ENCODE assay signal across 8 mouse cellular contexts in the genomic region with DNA sequence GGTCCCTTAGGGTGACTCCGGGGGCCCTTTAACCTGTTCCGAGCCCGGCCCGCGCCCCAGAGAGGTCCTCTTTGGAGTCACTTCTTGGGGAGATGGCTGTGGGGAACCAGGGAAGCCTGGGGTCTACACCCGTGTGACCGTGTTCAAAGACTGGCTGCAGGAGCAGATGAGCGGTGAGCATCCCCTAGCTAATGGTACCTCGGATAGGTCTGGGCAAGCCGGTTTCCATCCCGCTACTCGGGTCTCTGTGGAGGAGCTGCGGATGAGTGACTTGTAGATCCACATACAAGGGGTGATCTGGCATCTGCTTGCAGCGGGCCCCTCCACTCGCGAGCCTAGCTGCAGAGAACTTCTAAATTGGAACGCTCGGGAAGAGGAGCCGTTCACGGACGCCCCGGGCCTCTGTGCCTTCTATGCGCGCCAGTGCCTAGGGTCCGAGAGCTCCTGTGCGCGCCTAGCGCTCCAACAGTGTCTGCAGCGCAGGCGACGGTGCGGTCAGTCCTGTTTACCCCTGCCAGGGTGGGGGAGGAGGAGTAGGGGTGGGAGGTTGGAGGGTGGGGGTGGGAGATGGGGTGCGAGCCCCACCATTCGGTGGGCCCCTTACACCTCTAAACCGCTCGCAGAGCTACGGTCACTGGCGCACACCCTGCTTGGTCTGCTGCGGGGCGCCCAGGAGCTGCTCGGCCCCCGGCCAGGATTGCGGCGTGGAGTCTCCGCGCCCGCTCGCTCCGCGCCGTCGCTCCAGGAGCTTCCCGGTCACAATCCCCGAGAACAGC. TPM values are rescaled to one million over a fixed set of nuclear protein-coding genes. Genes with fewer than 3 reads are reported as not detected.
DNase-seq lines count a peak whose midpoint lies in the region; ATAC-seq and TF ChIP-seq lines count a peak whose summit lies in the region.

No protein-coding gene starts in this region.

- WGBS in heart, embryonic 14.5 days, result 3% methylated on average over 50 of the region's 54 CpGs
- 2% methylated on average over 54 of the region's 54 CpGs for WGBS in forebrain, postnatal 0 days
- 8% methylated on average over 51 of the region's 54 CpGs for WGBS in macrophage (ENCODE audit: missing documents)

- H3K9me3 ChIP-seq in heart, embryonic 14.5 days (ENCODE audit: control insufficient read depth, low read length), result no peaks in the 10 kb centered on the region
- no peaks in the 10 kb centered on the region for H3K9me3 ChIP-seq in forebrain, postnatal 0 days (ENCODE audit: low read length)

- TF ChIP-seq CTCF in forebrain, postnatal 0 days (IDR thresholded peaks at IDR 0.05; ENCODE audit: low read depth), result no peak

- DNase-seq in heart, adult 8-10 months (ENCODE audit: low spot score), result no peak
- DNase-seq in forebrain, postnatal 0 days, result peak; percentile 39
- DNase-seq in layer of hippocampus, adult 18-20 months (ENCODE audit: low spot score in 2 of 2), result no peak
- DNase-seq in testis, postnatal 14 days (ENCODE audit: low spot score), result no peak

- peaks cover 82% of the 10 kb centered on the region for H3K27me3 ChIP-seq in heart, embryonic 14.5 days (ENCODE audit: control insufficient read depth, insufficient read depth, low read length)
- H3K27me3 ChIP-seq in forebrain, postnatal 0 days (ENCODE audit: insufficient read depth, low read length), result peaks cover 21% of the 10 kb centered on the region

- H3K4me3 ChIP-seq in heart, embryonic 14.5 days (ENCODE audit: control insufficient read depth in 1 of 2, insufficient read depth in 1 of 2, low read depth in 1 of 2, low read length in 2 of 2), result peak overlapping the region; percentile 56 to 59
- H3K4me3 ChIP-seq in forebrain, postnatal 0 days (ENCODE audit: low read depth, low read length), result peak overlapping the region; percentile 54
- H3K4me3 ChIP-seq in macrophage (ENCODE audit: inconsistent target), result peak overlapping the region; percentile 22; the same call in 1 of the 2 replicates

- H3K36me3 ChIP-seq in heart, embryonic 14.5 days (ENCODE audit: control insufficient read depth, insufficient read depth, low read length), result no peaks in the 10 kb centered on the region
- H3K36me3 ChIP-seq in forebrain, postnatal 0 days (ENCODE audit: insufficient read depth), result no peaks in the 10 kb centered on the region
- no peaks in the 10 kb centered on the region for H3K36me3 ChIP-seq in macrophage (ENCODE audit: inconsistent target)

- no peak for ATAC-seq in heart, embryonic 14.5 days (ENCODE audit: insufficient number of reproducible peaks, insufficient read depth, low FRiP score, low read depth)
- peak; percentile 26 for ATAC-seq in activated CD4-positive, CD25-positive, alpha-beta regulatory T cell, adult 4 months
- peak; percentile 37 for ATAC-seq in forebrain, postnatal 0 days
- ATAC-seq in megakaryocyte progenitor cell, adult 5-6 weeks (replicated peaks; ENCODE audit: poor library complexity), result no peak

- H3K4me1 ChIP-seq in heart, embryonic 14.5 days (ENCODE audit: control insufficient read depth in 2 of 2, insufficient read depth in 2 of 2, low read length in 2 of 2), result peaks cover 3 to 7% of the 10 kb centered on the region in 2 experiments; a peak in 2 of 4 replicates
- no peaks in the 10 kb centered on the region for H3K4me1 ChIP-seq in forebrain, postnatal 0 days (ENCODE audit: insufficient read depth)

- no peaks in the 10 kb centered on the region for H3K79me2 ChIP-seq in macrophage (ENCODE audit: inconsistent target)

- peak overlapping the region; percentile 98 for H3K4me2 ChIP-seq in heart, embryonic 14.5 days (ENCODE audit: low read length)
- peak overlapping the region; percentile 93 for H3K4me2 ChIP-seq in forebrain, postnatal 0 days (ENCODE audit: low read depth)

- H3K27ac ChIP-seq in heart, embryonic 14.5 days (replicated peaks in 1 of 2; ENCODE audit: control insufficient read depth in 1 of 2, insufficient read depth in 1 of 2, low read depth in 2 of 2, low read length in 2 of 2), result no peak overlapping the region
- no peak overlapping the region for H3K27ac ChIP-seq in forebrain, postnatal 0 days (ENCODE audit: low read depth, low read length)
- no peak overlapping the region for H3K27ac ChIP-seq in macrophage

- H3K9ac ChIP-seq in heart, embryonic 14.5 days (ENCODE audit: low read length), result peak overlapping the region; percentile 70
- H3K9ac ChIP-seq in forebrain, postnatal 0 days, result peak overlapping the region; percentile 53

RNA-seq across cellular contexts. Expression of gene Prss56, which starts 3.3 kb away (rescaled TPM):
- 0.09 TPM in 1 of 2 replicates, not detected in the other for polyA plus RNA-seq in heart, embryonic 14.5 days (2014; fragmentation: Nextera tagmentation; extraction: Ambion mirVana)
- total RNA-seq in heart, adult 8-10 months (2022), result not detected
- polyA plus RNA-seq in activated CD4-positive, CD25-positive, alpha-beta regulatory T cell, adult 4 months (2017; shearing (Covaris generic)), result not detected
- total RNA-seq in forebrain, postnatal 0 days (2014; rRNA removed), result 3.1 and 4.0 TPM in 2 replicates
- 2.5 and 4.3 TPM in 2 replicates for polyA plus RNA-seq in forebrain, postnatal 0 days (2015; fragmentation: Nextera tagmentation; extraction: Ambion mirVana)
- total RNA-seq in macrophage (2018; cell fraction: chromatin; rRNA removed), result not detected
- not detected for total RNA-seq in macrophage (2018; cell fraction: cytosol; rRNA removed)
- total RNA-seq in macrophage (2018; cell fraction: nucleus; rRNA removed), result not detected
- polyA plus RNA-seq in macrophage (2018), result not detected in 3 replicates
- total RNA-seq in megakaryocyte progenitor cell, adult 5-6 weeks (2015), result not detected in 2 replicates
- not detected in 2 replicates for total RNA-seq in megakaryocyte progenitor cell, adult 5-6 weeks (2017)
- under 1 TPM in 1 of 2 experiments, not detected in 1; 0.15 TPM for total RNA-seq in layer of hippocampus, adult 18-20 months (2021)

RNA-seq across cellular contexts. Expression of gene Chrnd, which starts 4.0 kb away (rescaled TPM):
- polyA plus RNA-seq in heart, embryonic 14.5 days (2014; fragmentation: Nextera tagmentation; extraction: Ambion mirVana), result 0.08 TPM in 1 of 2 replicates, not detected in the other
- total RNA-seq in heart, adult 8-10 months (2022), result not detected
- not detected for polyA plus RNA-seq in activated CD4-positive, CD25-positive, alpha-beta regulatory T cell, adult 4 months (2017; shearing (Covaris generic))
- total RNA-seq in forebrain, postnatal 0 days (2014; rRNA removed), result not detected in 2 replicates
- polyA plus RNA-seq in forebrain, postnatal 0 days (2015; fragmentation: Nextera tagmentation; extraction: Ambion mirVana), result not detected in 2 replicates
- total RNA-seq in macrophage (2018; cell fraction: chromatin; rRNA removed), result not detected
- not detected for total RNA-seq in macrophage (2018; cell fraction: cytosol; rRNA removed)
- total RNA-seq in macrophage (2018; cell fraction: nucleus; rRNA removed), result not detected
- not detected in 3 replicates for polyA plus RNA-seq in macrophage (2018)
- not detected in 2 replicates for total RNA-seq in megakaryocyte progenitor cell, adult 5-6 weeks (2015)
- total RNA-seq in megakaryocyte progenitor cell, adult 5-6 weeks (2017), result not detected in 2 replicates
- total RNA-seq in layer of hippocampus, adult 18-20 months (2021), result not detected

RNA-seq across cellular contexts. Expression of gene Chrng, which starts 18.0 kb away (rescaled TPM):
- 1.5 and 1.6 TPM in 2 replicates for polyA plus RNA-seq in heart, embryonic 14.5 days (2014; fragmentation: Nextera tagmentation; extraction: Ambion mirVana)
- total RNA-seq in heart, adult 8-10 months (2022), result not detected
- polyA plus RNA-seq in activated CD4-positive, CD25-positive, alpha-beta regulatory T cell, adult 4 months (2017; shearing (Covaris generic)), result not detected
- total RNA-seq in forebrain, postnatal 0 days (2014; rRNA removed), result not detected in 2 replicates
- polyA plus RNA-seq in forebrain, postnatal 0 days (2015; fragmentation: Nextera tagmentation; extraction: Ambion mirVana), result not detected in 2 replicates
- under 1 TPM in 1 of 26 experiments, not detected in 25; 0.26 TPM for total RNA-seq in macrophage (2018; cell fraction: chromatin; rRNA removed)
- not detected for total RNA-seq in macrophage (2018; cell fraction: cytosol; rRNA removed)
- total RNA-seq in macrophage (2018; cell fraction: nucleus; rRNA removed), result under 1 TPM in 1 of 26 experiments, not detected in 25; 0.23 TPM
- polyA plus RNA-seq in macrophage (2018), result 0.24 TPM in 1 of 3 replicates, not detected in the others
- total RNA-seq in megakaryocyte progenitor cell, adult 5-6 weeks (2015), result not detected in 2 replicates
- total RNA-seq in megakaryocyte progenitor cell, adult 5-6 weeks (2017), result not detected in 2 replicates
- not detected for total RNA-seq in layer of hippocampus, adult 18-20 months (2021)

RNA-seq across cellular contexts. Expression of gene Eif4e2, which starts 27.3 kb away (rescaled TPM):
- 101 TPM in 2 replicates for polyA plus RNA-seq in heart, embryonic 14.5 days (2014; fragmentation: Nextera tagmentation; extraction: Ambion mirVana)
- total RNA-seq in heart, adult 8-10 months (2022), result 10 to 100 TPM; 44.0 to 56.1 (median 49.0) TPM
- 100 to 1,000 TPM; 128 to 155 TPM for polyA plus RNA-seq in activated CD4-positive, CD25-positive, alpha-beta regulatory T cell, adult 4 months (2017; shearing (Covaris generic))
- total RNA-seq in forebrain, postnatal 0 days (2014; rRNA removed), result 71.5 and 81.7 TPM in 2 replicates
- polyA plus RNA-seq in forebrain, postnatal 0 days (2015; fragmentation: Nextera tagmentation; extraction: Ambion mirVana), result 77.6 and 87.5 TPM in 2 replicates
- total RNA-seq in macrophage (2018; cell fraction: chromatin; rRNA removed), result 100 to 1,000 TPM in 7 of 26 experiments, 10 to 100 TPM in 19; 70.1 to 123 (median 96.7) TPM
- total RNA-seq in macrophage (2018; cell fraction: cytosol; rRNA removed), result 100 to 1,000 TPM in 6 of 26 experiments, 10 to 100 TPM in 20; 81.1 to 137 (median 91.7) TPM
- 100 to 1,000 TPM in 1 of 26 experiments, 10 to 100 TPM in 25; 61.8 to 110 (median 73.3) TPM for total RNA-seq in macrophage (2018; cell fraction: nucleus; rRNA removed)
- polyA plus RNA-seq in macrophage (2018), result 76.8 to 143 TPM (median 95.4 TPM) in 3 replicates
- total RNA-seq in megakaryocyte progenitor cell, adult 5-6 weeks (2015), result 79.1 and 84.7 TPM in 2 replicates
- 160 and 176 TPM in 2 replicates for total RNA-seq in megakaryocyte progenitor cell, adult 5-6 weeks (2017)
- 10 to 100 TPM; 56.9 to 59.4 TPM for total RNA-seq in layer of hippocampus, adult 18-20 months (2021)

RNA-seq across cellular contexts. Expression of gene Ecel1, which starts 30.1 kb away (rescaled TPM):
- polyA plus RNA-seq in heart, embryonic 14.5 days (2014; fragmentation: Nextera tagmentation; extraction: Ambion mirVana), result 0.08 and 1.7 TPM in 2 replicates
- not detected for total RNA-seq in heart, adult 8-10 months (2022)
- polyA plus RNA-seq in activated CD4-positive, CD25-positive, alpha-beta regulatory T cell, adult 4 months (2017; shearing (Covaris generic)), result under 1 TPM in 1 of 2 experiments, not detected in 1; 0.36 TPM
- 19.1 and 36.1 TPM in 2 replicates for total RNA-seq in forebrain, postnatal 0 days (2014; rRNA removed)
- polyA plus RNA-seq in forebrain, postnatal 0 days (2015; fragmentation: Nextera tagmentation; extraction: Ambion mirVana), result 17.8 and 28.5 TPM in 2 replicates
- not detected for total RNA-seq in macrophage (2018; cell fraction: chromatin; rRNA removed)
- total RNA-seq in macrophage (2018; cell fraction: cytosol; rRNA removed), result not detected
- not detected for total RNA-seq in macrophage (2018; cell fraction: nucleus; rRNA removed)
- not detected in 3 replicates for polyA plus RNA-seq in macrophage (2018)
- not detected in 2 replicates for total RNA-seq in megakaryocyte progenitor cell, adult 5-6 weeks (2015)
- not detected in 2 replicates for total RNA-seq in megakaryocyte progenitor cell, adult 5-6 weeks (2017)
- 1 to 10 TPM; 1.9 to 3.2 TPM for total RNA-seq in layer of hippocampus, adult 18-20 months (2021)

Comparison
In these comparisons a context has a peak if more than half of its experiments do, and no peak if none do; other contexts are left out.
1. ATAC-seq: peak in activated CD4-positive, CD25-positive, alpha-beta regulatory T cell, adult 4 months (single experiment) and forebrain, postnatal 0 days (single experiment); none in heart, embryonic 14.5 days (single experiment) and megakaryocyte progenitor cell, adult 5-6 weeks (single experiment).
2. Peak in every context shown above with its lines, with median percentiles within 50 percentile points of each other: H3K4me3 ChIP-seq.